ENCODE assay signal across 20 mouse cellular contexts in genomic region chr15:63662183-63662582, GRCm38 (mm10).
A peak's percentile ranks its signal among the peaks of the same experiment; 100 is the strongest.
DNase-seq lines count a peak whose midpoint lies in the region; TF ChIP-seq lines count a peak whose summit lies in the region.
"Had no signal": no experiment of that assay in that cellular context is flagged by ENCODE, and none has a peak within 500 bp of the region (broad histone marks: within the 10 kb centered on the region; RNA-seq: fewer than 3 reads in every experiment).

No protein-coding gene starts in this region.

- peaks cover 0 to 4% of the 10 kb centered on the region in 2 experiments; a peak in 1 of 4 replicates for H3K4me1 ChIP-seq in ES-E14 (ENCODE audit: control insufficient read depth in 2 of 2, insufficient read depth in 2 of 2, low read length in 2 of 2, poor library complexity in 1 of 2)
- H3K4me1 ChIP-seq: forebrain, embryonic 10.5 days; forebrain, embryonic 12.5 days had no signal

- no peak overlapping the region for H3K27ac ChIP-seq in ES-E14 (ENCODE audit: insufficient read depth, low read depth, low read length, poor library complexity, severe bottlenecking)
- H3K27ac ChIP-seq: embryonic facial prominence, embryonic 13.5 days; embryonic facial prominence, embryonic 15.5 days; forebrain, embryonic 10.5 days; forebrain, embryonic 12.5 days had no signal

- no peak overlapping the region for H3K4me3 ChIP-seq in ES-E14 (ENCODE audit: insufficient read depth in 1 of 2, low read depth in 1 of 2, low read length in 2 of 2, poor library complexity in 1 of 2, severe bottlenecking in 1 of 2)
- H3K4me3 ChIP-seq: embryonic facial prominence, embryonic 13.5 days; embryonic facial prominence, embryonic 15.5 days; erythroblast, embryonic 14.5 days; forebrain, embryonic 10.5 days; forebrain, embryonic 12.5 days had no signal

- H3K9me3 ChIP-seq in ES-E14 (ENCODE audit: control insufficient read depth, insufficient read depth, low read depth, low read length), result no peaks in the 10 kb centered on the region
- H3K9me3 ChIP-seq: embryonic facial prominence, embryonic 13.5 days; embryonic facial prominence, embryonic 15.5 days; forebrain, embryonic 10.5 days; forebrain, embryonic 12.5 days; G1E had no signal

- in situ Hi-C loops in ES-E14 (cut with MboI; ENCODE audit: low sequenced_read_pairs in 2 of 2, unreplicated experiment in 2 of 2), result no loop called here

- H3K9ac ChIP-seq in ES-E14 (ENCODE audit: insufficient read depth, low read depth, low read length, poor library complexity, severe bottlenecking), result no peak overlapping the region
- H3K9ac ChIP-seq: embryonic facial prominence, embryonic 13.5 days; embryonic facial prominence, embryonic 15.5 days; forebrain, embryonic 12.5 days had no signal

- DNase-seq in ES-CJ7 (ENCODE audit: low read depth, low spot score), result peak; percentile 57
- peak; percentile 25 for DNase-seq in ES-E14 (ENCODE audit: low read depth, low spot score)
- DNase-seq in ZHBTc4 (ENCODE audit: low read depth, low spot score), result peak; percentile 72
- DNase-seq in cerebellum, adult 11-12 months, result no peak
- no peak for DNase-seq in lung, postnatal 4 days
- DNase-seq: adrenal gland, adult 8-10 months; adrenal gland, postnatal 14 days; adrenal gland, postnatal 36 days; cerebellum, adult 18-20 months; cerebellum, adult 8-10 months; cerebellum, adult 9-11 months; cerebellum, postnatal 14 days; cerebellum, postnatal 36 days; embryo, embryonic 11 days had no signal

- H3K36me3 ChIP-seq in ES-E14 (ENCODE audit: control insufficient read depth, insufficient read depth, low read length, poor library complexity, severe bottlenecking), result no peaks in the 10 kb centered on the region
- H3K36me3 ChIP-seq: embryonic facial prominence, embryonic 13.5 days; embryonic facial prominence, embryonic 15.5 days; forebrain, embryonic 10.5 days; forebrain, embryonic 12.5 days; G1E had no signal

TF ChIP-seq in ES-E14, 5 proteins besides CTCF, POLR2A, EP300 and RAD21:
- TF ChIP-seq MAFK (IDR thresholded peaks at IDR 0.05; ENCODE audit: insufficient read depth, low read depth, low read length) (no peak), CHD2 (IDR thresholded peaks at IDR 0.05; ENCODE audit: low read depth, low read length) (peak; percentile 47; the same call in 1 of the 2 replicates)

Comparison
In these comparisons a context has a peak if more than half of its experiments do, and no peak if none do; other contexts are left out.
1. DNase-seq: peak in ES-CJ7 (single experiment), ES-E14 (single experiment) and ZHBTc4 (single experiment); none in cerebellum, adult 11-12 months (single experiment) and lung, postnatal 4 days (0 of 2).